Mouse (Mus musculus): ENCODE results near the gene Slc6a6. TPM values are rescaled to one million over a fixed set of nuclear protein-coding genes. Genes with fewer than 3 reads are reported as not detected.

Slc6a6 gene
- polyA plus RNA-seq, 1 experiment from 2014 or later = 109 TPM

DNA sequence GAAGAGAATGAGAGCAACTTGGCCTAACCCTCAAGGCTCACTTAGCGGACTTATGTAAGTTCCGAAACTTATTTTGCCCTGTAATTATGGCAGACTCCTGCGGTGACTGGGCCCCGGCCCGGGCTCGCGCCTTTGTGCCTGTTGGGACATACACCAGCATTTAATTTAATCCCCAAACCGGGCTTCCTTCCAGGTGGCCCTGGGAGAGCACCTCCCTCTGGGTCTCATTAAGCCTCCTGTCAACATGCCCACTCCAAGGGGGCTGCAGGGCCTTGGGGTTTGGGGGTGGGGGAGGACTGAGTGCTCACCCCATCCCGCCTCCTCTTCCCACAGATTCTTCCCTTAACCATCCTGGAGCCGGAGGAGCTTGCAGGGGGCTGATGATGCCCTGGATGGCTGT lies 37.8 kb upstream of the Slc6a6 start:
- WGBS = 84% methylated on average over 10 of the region's 10 CpGs
- no peak for ATAC-seq
- no peak for TF ChIP-seq CTCF (IDR thresholded peaks at IDR 0.05; ENCODE audit: low read depth)

DNA sequence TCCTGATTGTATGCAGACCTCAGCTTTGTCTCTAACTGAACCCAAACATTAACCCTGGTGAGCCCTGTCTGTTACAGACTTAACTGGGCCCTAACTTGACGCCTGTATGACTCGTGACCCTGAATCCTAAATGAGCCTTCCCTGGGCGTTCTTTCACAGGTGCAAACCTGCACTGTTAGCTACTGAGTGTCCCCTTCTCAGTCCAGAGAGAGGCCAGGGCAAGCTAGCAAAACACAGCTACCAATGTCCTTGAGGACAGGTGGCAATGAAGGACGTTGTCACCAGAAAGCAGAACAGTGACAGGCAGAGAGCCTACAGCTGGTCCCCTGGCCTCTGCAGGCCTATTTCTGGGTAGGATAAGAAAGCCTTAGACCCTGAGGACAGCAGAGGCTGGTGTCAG lies 37.0 kb upstream of the Slc6a6 start:
- no peak for ATAC-seq
- no peak overlapping the region for H3K4me3 ChIP-seq (ENCODE audit: low read depth, low read length)
- H3K27me3 ChIP-seq (replicated peaks; ENCODE audit: control insufficient read depth, insufficient read depth, low read length) = no peaks in the 10 kb centered on the region
- no peak overlapping the region for H3K9ac ChIP-seq (ENCODE audit: low read depth, low read length)
- H3K36me3 ChIP-seq (ENCODE audit: control insufficient read depth, insufficient read depth) = no peaks in the 10 kb centered on the region
- H3K9me3 ChIP-seq (ENCODE audit: control insufficient read depth) = no peaks in the 10 kb centered on the region
- no peak overlapping the region for H3K27ac ChIP-seq (ENCODE audit: low read depth, low read length)
- H3K4me2 ChIP-seq (replicated peaks; ENCODE audit: low read depth) = no peak overlapping the region
- 68% methylated on average over 4 of the region's 4 CpGs for WGBS
- TF ChIP-seq CTCF (IDR thresholded peaks at IDR 0.05; ENCODE audit: low read depth) = no peak
- H3K4me1 ChIP-seq (replicated peaks; ENCODE audit: control insufficient read depth, insufficient read depth, low read length) = no peaks in the 10 kb centered on the region

More for the DNA sequence above, 37.8 kb upstream of the Slc6a6 start:
- Histone ChIP-seq H3K9me3 (ENCODE audit: control insufficient read depth) (no peaks in the 10 kb centered on the region), H3K4me2 (replicated peaks; ENCODE audit: low read depth) (no peak overlapping the region), H3K27ac (ENCODE audit: low read depth, low read length) (no peak overlapping the region), H3K27me3 (replicated peaks; ENCODE audit: control insufficient read depth, insufficient read depth, low read length) (no peaks in the 10 kb centered on the region), H3K4me1 (replicated peaks; ENCODE audit: control insufficient read depth, insufficient read depth, low read length) (no peaks in the 10 kb centered on the region), H3K9ac (ENCODE audit: low read depth, low read length) (no peak overlapping the region), H3K4me3 (ENCODE audit: low read depth, low read length) (no peak overlapping the region), H3K36me3 (ENCODE audit: control insufficient read depth, insufficient read depth) (no peaks in the 10 kb centered on the region)

DNA sequence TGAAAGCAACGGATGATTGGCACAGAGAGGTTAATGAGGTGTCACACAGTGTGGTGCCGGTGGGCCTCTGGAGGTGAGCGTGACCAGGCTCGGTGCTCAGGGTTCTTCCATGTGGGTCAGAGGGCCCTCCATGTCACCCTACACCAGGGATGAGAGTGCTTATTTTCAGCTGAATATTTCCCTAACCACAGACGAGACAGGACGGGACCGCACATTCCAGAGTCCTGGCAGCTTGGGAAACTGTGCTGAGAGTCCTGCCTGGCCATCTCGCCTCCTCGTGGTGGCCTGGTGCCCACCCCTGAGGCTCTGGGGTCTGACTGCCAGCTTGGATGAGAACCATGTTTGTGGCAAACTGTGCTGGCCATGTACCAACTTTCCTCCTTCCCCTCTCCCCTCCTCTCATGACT lies 36.5 kb upstream of the Slc6a6 start:
- Histone ChIP-seq H3K4me3 (ENCODE audit: low read depth, low read length) (no peak overlapping the region), H3K27ac (ENCODE audit: low read depth, low read length) (no peak overlapping the region), H3K4me1 (replicated peaks; ENCODE audit: control insufficient read depth, insufficient read depth, low read length) (no peaks in the 10 kb centered on the region), H3K36me3 (ENCODE audit: control insufficient read depth, insufficient read depth) (no peaks in the 10 kb centered on the region), H3K27me3 (replicated peaks; ENCODE audit: control insufficient read depth, insufficient read depth, low read length) (no peaks in the 10 kb centered on the region), H3K9ac (ENCODE audit: low read depth, low read length) (no peak overlapping the region), H3K4me2 (replicated peaks; ENCODE audit: low read depth) (no peak overlapping the region), H3K9me3 (ENCODE audit: control insufficient read depth) (no peaks in the 10 kb centered on the region)
- WGBS = 77% methylated on average over 9 of the region's 9 CpGs
- no peak for TF ChIP-seq CTCF (IDR thresholded peaks at IDR 0.05; ENCODE audit: low read depth)
- no peak for ATAC-seq

DNA sequence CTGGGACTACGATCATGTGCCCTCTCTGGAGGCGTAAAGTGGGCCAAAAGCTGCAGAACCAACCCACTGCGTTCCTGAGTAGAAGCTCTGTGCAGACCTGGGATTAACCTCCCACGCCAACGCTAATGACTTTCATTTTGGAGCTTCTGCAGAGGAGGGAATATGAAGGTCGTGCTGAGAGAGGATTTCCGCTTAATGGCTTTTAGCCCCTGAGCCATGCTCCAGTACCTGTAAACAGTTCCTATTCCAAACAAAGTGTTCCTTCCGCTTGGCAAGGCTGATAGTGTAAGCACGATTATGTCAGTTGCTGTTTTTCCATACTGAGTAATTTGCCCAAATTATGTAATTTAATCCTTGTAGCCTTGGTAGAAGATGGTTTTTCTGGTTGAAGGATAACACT lies 33.6 kb upstream of the Slc6a6 start:
- no peak overlapping the region for H3K27ac ChIP-seq (ENCODE audit: low read depth, low read length)
- H3K9me3 ChIP-seq (ENCODE audit: control insufficient read depth) = no peaks in the 10 kb centered on the region
- H3K4me1 ChIP-seq (replicated peaks; ENCODE audit: control insufficient read depth, insufficient read depth, low read length) = no peaks in the 10 kb centered on the region
- H3K4me3 ChIP-seq (ENCODE audit: low read depth, low read length) = no peak overlapping the region
- TF ChIP-seq CTCF (IDR thresholded peaks at IDR 0.05; ENCODE audit: low read depth) = no peak
- H3K27me3 ChIP-seq (replicated peaks; ENCODE audit: control insufficient read depth, insufficient read depth, low read length) = no peaks in the 10 kb centered on the region
- no peak overlapping the region for H3K4me2 ChIP-seq (replicated peaks; ENCODE audit: low read depth)
- H3K9ac ChIP-seq (ENCODE audit: low read depth, low read length) = no peak overlapping the region
- ATAC-seq = no peak
- H3K36me3 ChIP-seq (ENCODE audit: control insufficient read depth, insufficient read depth) = no peaks in the 10 kb centered on the region
- 61% methylated on average over 9 of the region's 9 CpGs for WGBS

GRCm38 (mm10) chr6:91652296-91652695 lies 31.6 kb upstream of the Slc6a6 start:
- Histone ChIP-seq H3K4me1 (replicated peaks; ENCODE audit: control insufficient read depth, insufficient read depth, low read length) (no peaks in the 10 kb centered on the region), H3K4me3 (ENCODE audit: low read depth, low read length) (no peak overlapping the region), H3K9ac (ENCODE audit: low read depth, low read length) (no peak overlapping the region), H3K4me2 (replicated peaks; ENCODE audit: low read depth) (no peak overlapping the region), H3K27me3 (replicated peaks; ENCODE audit: control insufficient read depth, insufficient read depth, low read length) (no peaks in the 10 kb centered on the region), H3K36me3 (ENCODE audit: control insufficient read depth, insufficient read depth) (no peaks in the 10 kb centered on the region), H3K9me3 (ENCODE audit: control insufficient read depth) (no peaks in the 10 kb centered on the region), H3K27ac (ENCODE audit: low read depth, low read length) (no peak overlapping the region)
- WGBS = 70% methylated on average over 3 of the region's 3 CpGs
- no peak for ATAC-seq
- no peak for TF ChIP-seq CTCF (IDR thresholded peaks at IDR 0.05; ENCODE audit: low read depth)

DNA sequence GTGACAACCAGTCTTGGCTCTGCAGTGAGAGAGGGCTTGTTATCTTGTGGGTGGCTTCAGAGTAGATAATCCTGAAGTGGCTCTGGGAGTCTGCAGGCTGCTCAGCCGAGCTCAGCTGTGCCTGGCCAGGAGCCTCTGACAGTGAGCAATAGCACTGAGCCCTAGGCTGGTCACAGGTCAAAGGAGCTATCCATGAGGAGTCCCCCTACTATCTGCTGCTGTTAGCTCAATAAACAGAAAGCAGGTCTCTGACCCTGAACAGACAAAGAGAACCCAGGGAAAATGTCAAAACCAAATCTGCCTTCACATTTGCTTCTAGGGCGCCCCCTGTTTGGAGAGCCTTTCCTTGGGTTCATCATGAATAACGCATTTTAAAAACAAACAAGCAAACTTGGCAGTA lies 28.6 kb upstream of the Slc6a6 start:
- no peaks in the 10 kb centered on the region for H3K27me3 ChIP-seq (replicated peaks; ENCODE audit: control insufficient read depth, insufficient read depth, low read length)
- no peak overlapping the region for H3K4me3 ChIP-seq (ENCODE audit: low read depth, low read length)
- no peak overlapping the region for H3K27ac ChIP-seq (ENCODE audit: low read depth, low read length)
- no peak overlapping the region for H3K4me2 ChIP-seq (replicated peaks; ENCODE audit: low read depth)
- 54% methylated on average over 3 of the region's 3 CpGs for WGBS
- no peak for ATAC-seq
- no peaks in the 10 kb centered on the region for H3K36me3 ChIP-seq (ENCODE audit: control insufficient read depth, insufficient read depth)
- no peak; the same call in 1 of the 2 replicates for TF ChIP-seq CTCF (IDR thresholded peaks at IDR 0.05; ENCODE audit: low read depth)
- H3K9ac ChIP-seq (ENCODE audit: low read depth, low read length) = no peak overlapping the region
- H3K4me1 ChIP-seq (replicated peaks; ENCODE audit: control insufficient read depth, insufficient read depth, low read length) = peaks cover 4% of the 10 kb centered on the region; the same call in 1 of the 2 replicates
- no peaks in the 10 kb centered on the region for H3K9me3 ChIP-seq (ENCODE audit: control insufficient read depth)

DNA sequence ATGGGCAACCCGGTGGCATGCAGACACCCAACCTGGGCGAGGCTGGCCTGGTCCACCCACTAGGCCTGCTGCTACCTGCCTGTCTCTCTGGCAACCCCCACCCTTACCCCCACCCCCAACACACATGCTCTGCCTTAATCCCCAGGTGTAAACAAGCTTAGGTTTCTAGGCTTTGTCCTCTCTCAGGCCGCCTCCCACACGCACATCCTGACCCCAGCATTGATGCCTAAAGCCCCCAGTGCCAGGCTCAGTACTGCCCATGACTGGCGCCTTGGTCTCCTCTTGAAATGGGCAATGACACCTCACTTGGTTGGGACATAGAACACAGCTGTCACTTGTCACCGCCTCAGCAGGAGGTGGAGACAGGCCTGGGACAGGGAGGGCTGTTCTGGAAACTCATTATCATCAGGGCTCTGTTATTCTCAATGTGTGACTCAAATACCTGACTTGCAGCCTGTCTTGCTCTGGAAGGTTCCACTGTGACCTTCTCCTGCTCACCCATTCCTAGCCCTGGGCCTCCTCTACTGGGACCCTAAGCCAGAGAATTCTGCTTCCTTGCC lies 27.9 kb upstream of the Slc6a6 start:
- Histone ChIP-seq H3K9ac (ENCODE audit: low read depth, low read length) (no peak overlapping the region), H3K27ac (ENCODE audit: low read depth, low read length) (no peak overlapping the region)
- 76% methylated on average over 6 of the region's 6 CpGs for WGBS

More for the DNA sequence above, 27.9 kb upstream of the Slc6a6 start:
- no peaks in the 10 kb centered on the region for H3K27me3 ChIP-seq (replicated peaks; ENCODE audit: control insufficient read depth, insufficient read depth, low read length)
- peaks cover 5% of the 10 kb centered on the region; the same call in 1 of the 2 replicates for H3K4me1 ChIP-seq (replicated peaks; ENCODE audit: control insufficient read depth, insufficient read depth, low read length)
- H3K9me3 ChIP-seq (ENCODE audit: control insufficient read depth) = no peaks in the 10 kb centered on the region
- H3K4me2 ChIP-seq (replicated peaks; ENCODE audit: low read depth) = no peak overlapping the region
- no peaks in the 10 kb centered on the region for H3K36me3 ChIP-seq (ENCODE audit: control insufficient read depth, insufficient read depth)
- no peak overlapping the region for H3K4me3 ChIP-seq (ENCODE audit: low read depth, low read length)
- ATAC-seq = no peak
- no peak for TF ChIP-seq CTCF (IDR thresholded peaks at IDR 0.05; ENCODE audit: low read depth)

Measured in intestine, postnatal 0 days (tissue).